Mouse (Mus musculus) MEL (cell line): Measurements from ENCODE around the gene Supt3.

ENCODE experiments used
- BHLHE40 ChIP-seq: IDR thresholded peaks from 2 replicates; pipeline ENCODE4 v1.6.1; 2012; ENCODE audit warnings: low read depth, mild to moderate bottlenecking, inconsistent platforms, low read length, improper control_type of control experiment, borderline replicate concordance
- CHD2 ChIP-seq: IDR thresholded peaks from 2 replicates; pipeline ENCODE4 v1.6.1; 2011; ENCODE audit warnings: low read length, improper control_type of control experiment
- CTCF ChIP-seq, 3 experiments: IDR thresholded peaks in 2 of 3; conservative IDR thresholded peaks in 1 of 3; 2 replicates each; pipeline ENCODE4 v1.5.1; 2011 to 2012; ENCODE audit warnings: low read length in 3 of 3, low read depth in 2 of 3, mild to moderate bottlenecking in 2 of 3, improper control_type of control experiment in 1 of 3, inconsistent platforms in 1 of 3, mixed read lengths in 1 of 3, moderate library complexity in 1 of 3; ENCODE audit not compliant: control insufficient read depth in 1 of 3, insufficient read depth in 1 of 3, poor library complexity in 1 of 3, severe bottlenecking in 1 of 3
- EP300 ChIP-seq, 2 experiments: IDR thresholded peaks; 2 replicates each; pipeline ENCODE4 v1.6.1; 2011; ENCODE audit warnings: improper control_type of control experiment in 2 of 2, low read length in 2 of 2, low read depth in 1 of 2, mild to moderate bottlenecking in 1 of 2
- ETS1 ChIP-seq: IDR thresholded peaks from 2 replicates; pipeline ENCODE4 v1.6.1; 2012; ENCODE audit warnings: low read depth, mild to moderate bottlenecking, inconsistent platforms, low read length, improper control_type of control experiment, moderate library complexity
- JUND ChIP-seq: IDR thresholded peaks from 2 replicates; pipeline ENCODE4 v1.6.1; 2011; ENCODE audit warnings: low read depth, mild to moderate bottlenecking, improper control_type of control experiment, low read length
- KAT2A ChIP-seq: conservative IDR thresholded peaks from 2 replicates; pipeline ENCODE4 v1.6.1; 2012; ENCODE audit warnings: low read depth, low read length, improper control_type of control experiment, inconsistent platforms
- POLR2A ChIP-seq, 2 experiments: IDR thresholded peaks; 2 replicates each; pipeline ENCODE4 v1.6.1; 2011 to 2012; ENCODE audit warnings: low read length in 2 of 2, mild to moderate bottlenecking in 2 of 2, control low read depth in 1 of 2, improper control_type of control experiment in 1 of 2, low read depth in 1 of 2, moderate library complexity in 1 of 2; ENCODE audit not compliant: control insufficient read depth in 1 of 2, insufficient read depth in 1 of 2, poor library complexity in 1 of 2
- TAL1 ChIP-seq: IDR thresholded peaks from 2 replicates; pipeline ENCODE4 v1.6.1; 2012; ENCODE audit warnings: mild to moderate bottlenecking, inconsistent platforms, low read length, moderate library complexity, mixed read lengths
- USF1 ChIP-seq: IDR thresholded peaks from 2 replicates; pipeline ENCODE4 v1.6.1; 2014; ENCODE audit warnings: low read depth, mild to moderate bottlenecking, inconsistent platforms, low read length, improper control_type of control experiment, moderate library complexity
- ZNF384 ChIP-seq: IDR thresholded peaks from 2 replicates; pipeline ENCODE4 v1.6.1; 2012; ENCODE audit warnings: low read depth, mild to moderate bottlenecking, inconsistent platforms, low read length, improper control_type of control experiment

GRCm38 (mm10) chr17:45144656-45145055 is 367.7 kb downstream of the Supt3 start:
- TF ChIP-seq CTCF (IDR thresholded peaks at IDR 0.05 in 2 of 3, conservative IDR thresholded peaks at IDR 0.05 in 1 of 3; ENCODE audit: control insufficient read depth in 1 of 3, insufficient read depth in 1 of 3, low read depth in 2 of 3, low read length in 3 of 3, poor library complexity in 1 of 3, severe bottlenecking in 1 of 3), result no peak
- no peak for TF ChIP-seq ETS1
- TF ChIP-seq KAT2A, result no peak
- TF ChIP-seq POLR2A (IDR thresholded peaks at IDR 0.05; ENCODE audit: control insufficient read depth in 1 of 2, insufficient read depth in 1 of 2, low read depth in 1 of 2, low read length in 2 of 2, poor library complexity in 1 of 2), result no peak
- no peak for TF ChIP-seq EP300 (IDR thresholded peaks at IDR 0.05; ENCODE audit: low read depth in 1 of 2, low read length in 2 of 2)
- no peak for TF ChIP-seq ZNF384
- no peak for TF ChIP-seq TAL1
- TF ChIP-seq USF1, result no peak
- TF ChIP-seq BHLHE40, result no peak
- no peak for TF ChIP-seq CHD2
- no peak for TF ChIP-seq JUND
